Mouse (Mus musculus): Measurements from ENCODE around the gene Hdac7. TPM values are rescaled to one million over a fixed set of nuclear protein-coding genes. Genes with fewer than 3 reads are reported as not detected.

Hdac7 gene
- total RNA-seq, 1 experiment from 2014 or later, result 30.7 TPM

- ATAC-seq (replicated peaks; ENCODE audit: low read depth, poor library complexity, severe bottlenecking), result no peak
Observed at GRCm38 (mm10) chr15:97860353-97860752, 16.1 kb upstream of the Hdac7 start.

- no peak for ATAC-seq (replicated peaks; ENCODE audit: low read depth, poor library complexity, severe bottlenecking)
Observed at GRCm38 (mm10) chr15:97858431-97858830, 14.1 kb upstream of the Hdac7 start.

GRCm38 (mm10) chr15:97854551-97854950, 10.2 kb upstream of the Hdac7 start:
- no peak for ATAC-seq (replicated peaks; ENCODE audit: low read depth, poor library complexity, severe bottlenecking)

GRCm38 (mm10) chr15:97854059-97854458, 9.8 kb upstream of the Hdac7 start:
- ATAC-seq (replicated peaks; ENCODE audit: low read depth, poor library complexity, severe bottlenecking), result 0 out of 2 replicates have a peak, but pooled peaks have one; percentile 11

GRCm38 (mm10) chr15:97852291-97852690, 8.0 kb upstream of the Hdac7 start:
- ATAC-seq (replicated peaks; ENCODE audit: low read depth, poor library complexity, severe bottlenecking), result no peak

- no peak for ATAC-seq (replicated peaks; ENCODE audit: low read depth, poor library complexity, severe bottlenecking)
Observed at GRCm38 (mm10) chr15:97851011-97851410, 6.7 kb upstream of the Hdac7 start.

GRCm38 (mm10) chr15:97850441-97850840, 6.1 kb upstream of the Hdac7 start:
- no peak for ATAC-seq (replicated peaks; ENCODE audit: low read depth, poor library complexity, severe bottlenecking)

GRCm38 (mm10) chr15:97849116-97849911, 5.0 kb upstream of the Hdac7 start:
- peak; percentile 52 for ATAC-seq (replicated peaks; ENCODE audit: low read depth, poor library complexity, severe bottlenecking)

- ATAC-seq (replicated peaks; ENCODE audit: low read depth, poor library complexity, severe bottlenecking), result no peak
Observed at GRCm38 (mm10) chr15:97847866-97848265, 3.6 kb upstream of the Hdac7 start.

- no peak for ATAC-seq (replicated peaks; ENCODE audit: low read depth, poor library complexity, severe bottlenecking)
Observed at GRCm38 (mm10) chr15:97847285-97847684, 3.0 kb upstream of the Hdac7 start.

- ATAC-seq (replicated peaks; ENCODE audit: low read depth, poor library complexity, severe bottlenecking), result no peak
Observed at GRCm38 (mm10) chr15:97846121-97846882, 2.0 kb upstream of the Hdac7 start.

GRCm38 (mm10) chr15:97843247-97843651, 1.1 kb downstream of the Hdac7 start:
- ATAC-seq (replicated peaks; ENCODE audit: low read depth, poor library complexity, severe bottlenecking), result no peak

GRCm38 (mm10) chr15:97842058-97842457, 2.2 kb downstream of the Hdac7 start:
- no peak for ATAC-seq (replicated peaks; ENCODE audit: low read depth, poor library complexity, severe bottlenecking)

- ATAC-seq (replicated peaks; ENCODE audit: low read depth, poor library complexity, severe bottlenecking), result no peak
Observed at GRCm38 (mm10) chr15:97841383-97841782, 2.9 kb downstream of the Hdac7 start.

- no peak for ATAC-seq (replicated peaks; ENCODE audit: low read depth, poor library complexity, severe bottlenecking)
Observed at GRCm38 (mm10) chr15:97840781-97841180, 3.5 kb downstream of the Hdac7 start.

GRCm38 (mm10) chr15:97839991-97840455, 4.3 kb downstream of the Hdac7 start:
- ATAC-seq (replicated peaks; ENCODE audit: low read depth, poor library complexity, severe bottlenecking), result no peak; the same call in 1 of the 2 replicates

GRCm38 (mm10) chr15:97839473-97839872, 4.8 kb downstream of the Hdac7 start:
- ATAC-seq (replicated peaks; ENCODE audit: low read depth, poor library complexity, severe bottlenecking), result no peak

GRCm38 (mm10) chr15:97839012-97839411, 5.3 kb downstream of the Hdac7 start:
- no peak for ATAC-seq (replicated peaks; ENCODE audit: low read depth, poor library complexity, severe bottlenecking)

- no peak for ATAC-seq (replicated peaks; ENCODE audit: low read depth, poor library complexity, severe bottlenecking)
Observed at GRCm38 (mm10) chr15:97838395-97838794, 5.9 kb downstream of the Hdac7 start.

GRCm38 (mm10) chr15:97837491-97838061, 6.7 kb downstream of the Hdac7 start:
- ATAC-seq (replicated peaks; ENCODE audit: low read depth, poor library complexity, severe bottlenecking), result no peak

GRCm38 (mm10) chr15:97836894-97837247, 7.4 kb downstream of the Hdac7 start:
- no peak for ATAC-seq (replicated peaks; ENCODE audit: low read depth, poor library complexity, severe bottlenecking)

All from common myeloid progenitor, adult 5-6 weeks (primary cell).